Comparison of ENCODE assay signal across 9 mouse cellular contexts in the genomic region with DNA sequence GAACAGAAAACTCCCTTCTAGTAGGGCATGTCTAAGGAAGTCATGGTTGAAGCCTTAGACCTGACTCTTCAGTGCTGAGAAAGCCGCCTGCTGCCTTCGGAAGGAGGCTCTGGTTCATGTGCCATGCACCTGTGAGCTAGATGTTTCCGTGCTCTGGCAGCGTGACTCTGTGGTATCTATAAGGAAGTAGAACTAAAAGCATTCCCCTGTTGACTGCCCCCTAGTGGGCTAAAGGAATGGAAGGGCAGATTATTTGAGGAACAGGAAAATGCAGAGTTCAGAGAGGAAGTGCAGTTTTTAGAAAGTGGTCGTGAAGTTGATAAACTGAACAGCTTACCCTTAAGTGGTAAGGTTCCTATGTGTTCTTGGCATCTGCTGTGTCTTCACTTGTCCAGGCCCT. TPM values are rescaled to one million over a fixed set of nuclear protein-coding genes. Genes with fewer than 3 reads are reported as not detected.
DNase-seq lines count a peak whose midpoint lies in the region; ATAC-seq and TF ChIP-seq lines count a peak whose summit lies in the region.
"Had no signal": no experiment of that assay in that cellular context is flagged by ENCODE, and none has a peak within 500 bp of the region (broad histone marks: within the 10 kb centered on the region; RNA-seq: fewer than 3 reads in every experiment).

No protein-coding gene starts in this region.

- no peaks in the 10 kb centered on the region for H3K27me3 ChIP-seq in kidney, adult 2 months (replicated peaks; ENCODE audit: control insufficient read depth, insufficient read depth, low read length)
- H3K27me3 ChIP-seq in kidney, embryonic 15.5 days, result no peaks in the 10 kb centered on the region
- H3K27me3 ChIP-seq in MEL (ENCODE audit: control insufficient read depth in 1 of 2, insufficient read depth in 2 of 2, low read length in 2 of 2), result no peaks in the 10 kb centered on the region
- H3K27me3 ChIP-seq: heart, embryonic 13.5 days; neural tube, embryonic 12.5 days had no signal

- H3K27ac ChIP-seq in kidney, adult 2 months (ENCODE audit: insufficient read depth, low read depth, low read length), result no peak overlapping the region
- H3K27ac ChIP-seq in kidney, embryonic 15.5 days, result no peak overlapping the region
- H3K27ac ChIP-seq in MEL (ENCODE audit: control insufficient read depth, low read depth, low read length) (no peak overlapping the region), macrophage (peak overlapping the region; percentile 21; the same call in 1 of the 2 replicates)
- H3K27ac ChIP-seq: heart, embryonic 13.5 days; neural tube, embryonic 12.5 days had no signal

- ATAC-seq in kidney, embryonic 15.5 days (replicated peaks; ENCODE audit: low FRiP score), result no peak

- H3K9me3 ChIP-seq in kidney, embryonic 15.5 days (replicated peaks), result no peaks in the 10 kb centered on the region
- no peaks in the 10 kb centered on the region for H3K9me3 ChIP-seq in MEL (replicated peaks; ENCODE audit: insufficient read depth, low read length)
- H3K9me3 ChIP-seq: heart, embryonic 13.5 days; neural tube, embryonic 12.5 days had no signal

- peak; percentile 50 for DNase-seq in kidney, adult 2 months
- peak; percentile 86 for DNase-seq in MEL (ENCODE audit: low read depth, low spot score)
- peak; percentile 49 for DNase-seq in c-Kit-positive CD71-positive TER-119-positive erythroid progenitor cells, embryonic 14.5 days (ENCODE audit: low spot score)
- peak; percentile 46 for DNase-seq in kidney, adult 9 months
- peak; percentile 93 for DNase-seq in thymus, postnatal 0 days (ENCODE audit: low spot score)

- H3K36me3 ChIP-seq in kidney, adult 2 months (ENCODE audit: control insufficient read depth, insufficient read depth, low read length), result peaks cover 2% of the 10 kb centered on the region
- peaks cover 49% of the 10 kb centered on the region for H3K36me3 ChIP-seq in kidney, embryonic 15.5 days
- H3K36me3 ChIP-seq in MEL (ENCODE audit: control insufficient read depth in 1 of 2, insufficient read depth in 2 of 2, low read length in 2 of 2) (peaks cover 0 to 4% of the 10 kb centered on the region in 2 experiments), macrophage (ENCODE audit: inconsistent target) (peaks cover 14% of the 10 kb centered on the region; the same call in 1 of the 2 replicates)

- H3K9ac ChIP-seq in kidney, embryonic 15.5 days, result no peak overlapping the region
- no peak overlapping the region for H3K9ac ChIP-seq in MEL (ENCODE audit: control insufficient read depth, low read depth, low read length, poor library complexity, severe bottlenecking)
- H3K9ac ChIP-seq: heart, embryonic 13.5 days; neural tube, embryonic 12.5 days had no signal

- 64% methylated on average over 5 of the region's 5 CpGs for WGBS in kidney, adult 2 months
- WGBS in kidney, embryonic 15.5 days, result 85% methylated on average over 5 of the region's 5 CpGs
- WGBS in macrophage (ENCODE audit: missing documents), result 6% methylated on average over 5 of the region's 5 CpGs

- H3K4me3 ChIP-seq in kidney, adult 2 months (ENCODE audit: insufficient read depth, low read depth, low read length), result no peak overlapping the region
- H3K4me3 ChIP-seq in kidney, embryonic 15.5 days (replicated peaks), result no peak overlapping the region
- H3K4me3 ChIP-seq in MEL (ENCODE audit: control insufficient read depth in 1 of 2, insufficient read depth in 1 of 2, low read depth in 2 of 2, low read length in 2 of 2) (no peak overlapping the region), macrophage (ENCODE audit: inconsistent target) (no peak overlapping the region)
- H3K4me3 ChIP-seq: heart, embryonic 13.5 days; neural tube, embryonic 12.5 days had no signal

- H3K79me2 ChIP-seq in MEL (ENCODE audit: control insufficient read depth, insufficient read depth, low read length, poor library complexity) (no peaks in the 10 kb centered on the region), macrophage (ENCODE audit: inconsistent target) (no peaks in the 10 kb centered on the region)

- peak; percentile 55 for TF ChIP-seq RAD21 in MEL (IDR thresholded peaks at IDR 0.05; ENCODE audit: low read depth, low read length)

- peak; percentile 23 to 55; a peak in 1 of 4 replicates for TF ChIP-seq EP300 in MEL (IDR thresholded peaks at IDR 0.05; ENCODE audit: low read depth in 1 of 2, low read length in 2 of 2)

- H3K4me2 ChIP-seq in kidney, embryonic 15.5 days, result no peak overlapping the region
- H3K4me2 ChIP-seq: heart, embryonic 13.5 days; neural tube, embryonic 12.5 days had no signal

- H3K4me1 ChIP-seq in kidney, adult 2 months (ENCODE audit: control insufficient read depth, insufficient read depth, low read length), result no peaks in the 10 kb centered on the region; the same call in 1 of the 2 replicates
- no peaks in the 10 kb centered on the region for H3K4me1 ChIP-seq in kidney, embryonic 15.5 days
- H3K4me1 ChIP-seq in MEL (ENCODE audit: control insufficient read depth in 1 of 2, insufficient read depth in 2 of 2, low read length in 2 of 2), result peaks cover 0 to 3% of the 10 kb centered on the region in 2 experiments; a peak in 2 of 4 replicates
- H3K4me1 ChIP-seq: neural tube, embryonic 12.5 days had no signal

- TF ChIP-seq CTCF in kidney, adult 2 months (conservative IDR thresholded peaks at IDR 0.05; ENCODE audit: insufficient read depth, insufficient read length, low read depth, low read length), result peak; percentile 36
- TF ChIP-seq CTCF in MEL (IDR thresholded peaks at IDR 0.05 in 2 of 3, conservative IDR thresholded peaks at IDR 0.05 in 1 of 3; ENCODE audit: control insufficient read depth in 1 of 3, insufficient read depth in 1 of 3, low read depth in 2 of 3, low read length in 3 of 3, poor library complexity in 1 of 3, severe bottlenecking in 1 of 3), result peak; percentile 24 to 90 (median 79); a peak in 4 of 6 replicates

- no peak for TF ChIP-seq POLR2A in kidney, adult 2 months (IDR thresholded peaks at IDR 0.05; ENCODE audit: low read depth, low read length)
- 0 out of 4 replicates have a peak, but pooled peaks of 1 of the 2 experiments have one; percentile 36 for TF ChIP-seq POLR2A in MEL (IDR thresholded peaks at IDR 0.05; ENCODE audit: control insufficient read depth in 1 of 2, insufficient read depth in 1 of 2, low read depth in 1 of 2, low read length in 2 of 2, poor library complexity in 1 of 2)

TF ChIP-seq in MEL, 35 proteins besides CTCF, POLR2A, EP300 and RAD21 (continues in another document):
- TF ChIP-seq SIN3A (IDR thresholded peaks at IDR 0.05; ENCODE audit: low read length) (0 out of 2 replicates have a peak, but pooled peaks have one; percentile 50), USF1 (IDR thresholded peaks at IDR 0.05; ENCODE audit: low read depth, low read length) (no peak), JUND (IDR thresholded peaks at IDR 0.05; ENCODE audit: low read depth, low read length) (no peak), MXI1 (IDR thresholded peaks at IDR 0.05; ENCODE audit: low read depth, low read length) (peak; percentile 55; the same call in 1 of the 2 replicates), USF2 (IDR thresholded peaks at IDR 0.05; ENCODE audit: borderline replicate concordance in 1 of 2, insufficient read depth in 1 of 2, low read depth in 1 of 2, low read length in 2 of 2) (no peak), TCF12 (IDR thresholded peaks at IDR 0.05; ENCODE audit: low read depth, low read length) (no peak), POLR2AphosphoS2 (IDR thresholded peaks at IDR 0.05; ENCODE audit: low read length) (no peak), MAX (IDR thresholded peaks at IDR 0.05; ENCODE audit: low read length) (no peak), NRF1 (IDR thresholded peaks at IDR 0.05; ENCODE audit: insufficient read depth, low read depth, low read length, poor library complexity, severe bottlenecking) (no peak), ELF1 (IDR thresholded peaks at IDR 0.05; ENCODE audit: low read depth, low read length) (peak; percentile 78), BHLHE40 (IDR thresholded peaks at IDR 0.05; ENCODE audit: borderline replicate concordance, low read depth, low read length) (no peak), KAT2A (conservative IDR thresholded peaks at IDR 0.05; ENCODE audit: low read depth, low read length) (no peak), ZMIZ1 (IDR thresholded peaks at IDR 0.05; ENCODE audit: low read depth, low read length) (no peak), MEF2A (IDR thresholded peaks at IDR 0.05; ENCODE audit: extremely low read depth, insufficient replicate concordance, low read depth, low read length, poor library complexity, severe bottlenecking) (no peak), CHD1 (IDR thresholded peaks at IDR 0.05; ENCODE audit: low read depth, low read length) (no peak), ZNF384 (IDR thresholded peaks at IDR 0.05; ENCODE audit: low read depth, low read length) (no peak), CHD2 (IDR thresholded peaks at IDR 0.05; ENCODE audit: low read length) (no peak), ZKSCAN1 (IDR thresholded peaks at IDR 0.05; ENCODE audit: low read depth, low read length) (no peak), MYB (IDR thresholded peaks at IDR 0.05; ENCODE audit: low read depth, low read length) (no peak), POLR2AphosphoS5 (IDR thresholded peaks at IDR 0.05; ENCODE audit: borderline replicate concordance, low read depth, low read length) (no peak), HCFC1 (IDR thresholded peaks at IDR 0.05; ENCODE audit: low read depth, low read length) (peak; percentile 56), MAZ (IDR thresholded peaks at IDR 0.05; ENCODE audit: low read depth, low read length) (no peak), MAFK (IDR thresholded peaks at IDR 0.05; ENCODE audit: borderline replicate concordance, low read depth, low read length) (no peak), TBP (IDR thresholded peaks at IDR 0.05; ENCODE audit: low read depth, low read length) (no peak), ZC3H11A (IDR thresholded peaks at IDR 0.05; ENCODE audit: low read depth, low read length) (0 out of 2 replicates have a peak, but pooled peaks have one; percentile 8), GATA1 (IDR thresholded peaks at IDR 0.05; ENCODE audit: low read depth, low read length) (peak; percentile 32; the same call in 1 of the 2 replicates), TAL1 (IDR thresholded peaks at IDR 0.05; ENCODE audit: low read length) (no peak), ETS1 (IDR thresholded peaks at IDR 0.05; ENCODE audit: low read depth, low read length) (no peak)

RNA-seq across cellular contexts. Expression of a gene that starts 54.9 kb away (rescaled TPM):
- 9.0 and 9.1 TPM in 2 replicates for polyA plus RNA-seq in kidney, adult 2 months (2012; rRNA removed)
- polyA plus RNA-seq in kidney, embryonic 15.5 days (2015; fragmentation: Nextera tagmentation; extraction: Ambion mirVana), result 0.35 and 0.49 TPM in 2 replicates
- not detected in 2 replicates for total RNA-seq in MEL (2012; rRNA removed)
- not detected for polyA plus RNA-seq in MEL (2012; ENCODE audit: insufficient read depth in 1 of 2, insufficient read length in 2 of 2, low read depth in 1 of 2, low replicate concordance in 2 of 2, missing spikeins in 1 of 2)
- total RNA-seq in macrophage (2018; cell fraction: chromatin; rRNA removed), result not detected
- total RNA-seq in macrophage (2018; cell fraction: cytosol; rRNA removed), result not detected
- not detected for total RNA-seq in macrophage (2018; cell fraction: nucleus; rRNA removed)
- not detected in 3 replicates for polyA plus RNA-seq in macrophage (2018)
- polyA plus RNA-seq in thymus, postnatal 0 days (2015; fragmentation: Nextera tagmentation; extraction: Ambion mirVana), result 0.05 TPM in 1 of 2 replicates, not detected in the other
- polyA plus RNA-seq: heart, embryonic 13.5 days; neural tube, embryonic 12.5 days had no signal
